Mouse (Mus musculus) intestine, embryonic 14.5 days (tissue): ENCODE measurements around the gene Lig4. TPM values are rescaled to one million over a fixed set of nuclear protein-coding genes. Genes with fewer than 3 reads are reported as not detected.

Source experiments
- ATAC-seq: fragments of 200-750 bp; cut with Nextera tagmentation; replicated peaks from 2 replicates; pipeline ENCODE4 v1.8.0; 2017; ENCODE audit warnings: low read depth, moderate number of reproducible peaks, moderate TSS enrichment, moderate library complexity; ENCODE audit not compliant: low FRiP score, low TSS enrichment
- DNase-seq: peaks from one replicate; pipeline ENCODE4 v3.0.0-alpha.2; 2018; ENCODE audit warnings: low spot score
- H3K27ac ChIP-seq: fragments of 300-500 bp; sonication (generic); 2 replicates; pipeline ENCODE4 v1.5.1; 2014; ENCODE audit warnings: low read depth, mild to moderate bottlenecking, control low read depth
- H3K27me3 ChIP-seq: fragments of 300-500 bp; sonication (generic); replicated peaks from 2 replicates; pipeline ENCODE4 v1.6.1; 2014; ENCODE audit warnings: low read length, control low read depth; ENCODE audit not compliant: control insufficient read depth, insufficient read depth
- H3K36me3 ChIP-seq: fragments of 300-500 bp; sonication (generic); 2 replicates; pipeline ENCODE4 v1.6.1; 2014; ENCODE audit warnings: low read length, control low read depth; ENCODE audit not compliant: control insufficient read depth, insufficient read depth
- H3K4me1 ChIP-seq: fragments of 300-500 bp; sonication (generic); replicated peaks from 2 replicates; pipeline ENCODE4 v1.6.1; 2014; ENCODE audit warnings: low read length, control low read depth, mixed read lengths; ENCODE audit not compliant: control insufficient read depth, insufficient read depth
- H3K4me2 ChIP-seq: fragments of 300-500 bp; sonication (generic); 2 replicates; pipeline ENCODE4 v1.6.1; 2014; ENCODE audit warnings: low read length
- H3K4me3 ChIP-seq: fragments of 300-500 bp; sonication (generic); 2 replicates; pipeline ENCODE4 v1.5.1; 2014; ENCODE audit warnings: low read depth, low read length, control low read depth, mixed read lengths
- H3K9ac ChIP-seq: fragments of 300-500 bp; sonication (generic); 2 replicates; pipeline ENCODE4 v1.6.1; 2014; ENCODE audit warnings: mild to moderate bottlenecking, low read length
- H3K9me3 ChIP-seq: fragments of 300-500 bp; sonication (generic); 2 replicates; pipeline ENCODE4 v1.6.1; 2016; ENCODE audit warnings: low read length, control low read depth; ENCODE audit not compliant: control insufficient read depth
- WGBS: fragments of 180-500 bp; shearing (Covaris S2); extraction: QIAGEN DNeasy Blood & Tissue Kit; methylation state at CpG from one replicate; pipeline ENCODE4 v1.1.7; 2014; 5-methylcytosine and 5-hydroxymethylcytosine counted together
- polyA plus RNA-seq: library from polyadenylated mRNA; unstranded; fragments of >200 nt; fragmentation: Nextera tagmentation; extraction: Ambion mirVana; gene quantifications from 2 replicates; pipeline ENCODE4 v1.2.1, GENCODE M21; 2014

Gene Lig4
- polyA plus RNA-seq, 1 experiment from 2014 or later: 4.4 TPM

DNA sequence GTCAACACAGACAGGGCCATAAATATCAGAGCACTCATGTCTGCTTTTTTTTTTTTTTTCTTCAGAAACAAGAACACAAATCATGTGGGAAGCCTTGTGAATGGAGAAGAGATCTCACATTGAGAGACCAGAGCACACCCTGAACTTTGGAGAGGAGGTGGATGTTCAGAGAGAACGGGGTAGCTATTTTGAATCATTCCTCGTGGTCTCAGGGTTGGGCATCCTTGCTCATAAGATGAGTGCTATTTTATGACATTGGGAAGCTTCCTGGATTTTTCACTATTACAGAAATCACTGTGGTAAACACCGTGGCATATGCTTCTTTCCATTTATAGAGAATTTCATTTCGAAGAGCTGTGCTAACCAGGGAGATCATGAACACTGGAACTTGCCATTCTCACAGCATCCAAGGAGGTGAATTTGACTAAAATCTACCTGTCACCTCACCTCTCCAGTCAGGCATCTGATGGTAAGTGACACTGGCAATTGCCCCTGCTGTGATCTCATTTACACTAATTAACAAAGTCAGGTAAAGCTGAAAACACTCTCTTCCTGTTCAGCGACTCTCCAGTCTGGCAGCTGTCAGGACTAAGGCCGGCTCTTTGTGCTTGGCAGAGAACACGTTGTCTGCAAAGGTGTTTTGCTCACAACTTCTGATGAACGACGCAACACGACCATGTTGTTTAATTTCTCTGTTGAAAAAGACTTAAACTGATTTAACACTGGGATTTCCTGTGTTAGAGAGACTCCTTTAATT is 28.2 kb downstream of the Lig4 start:
- DNase-seq (no peak), ATAC-seq (no peak)
- no peaks in the 10 kb centered on the region for H3K27me3 ChIP-seq
- H3K27ac ChIP-seq: no peak overlapping the region
- H3K4me1 ChIP-seq: no peaks in the 10 kb centered on the region
- no peaks in the 10 kb centered on the region for H3K9me3 ChIP-seq
- WGBS: 60% methylated on average over 10 of the region's 10 CpGs
- H3K4me3 ChIP-seq: no peak overlapping the region
- H3K4me2 ChIP-seq: no peak overlapping the region
- H3K36me3 ChIP-seq: no peaks in the 10 kb centered on the region
- no peak overlapping the region for H3K9ac ChIP-seq

GRCm38 (mm10) chr8:9935574-9935973 is 41.9 kb downstream of the Lig4 start:
- Histone ChIP-seq H3K27me3 (no peaks in the 10 kb centered on the region), H3K4me3 (no peak overlapping the region), H3K27ac (no peak overlapping the region), H3K36me3 (no peaks in the 10 kb centered on the region), H3K4me1 (no peaks in the 10 kb centered on the region), H3K9ac (no peak overlapping the region), H3K4me2 (no peak overlapping the region), H3K9me3 (no peaks in the 10 kb centered on the region)
- ATAC-seq: no peak
- DNase-seq: no peak
- WGBS: 70% methylated on average over 7 of the region's 7 CpGs

- no peak overlapping the region for H3K27ac ChIP-seq
- no peaks in the 10 kb centered on the region for H3K27me3 ChIP-seq
- 31% methylated on average over 10 of the region's 10 CpGs for WGBS
- DNase-seq (peak; percentile 74), ATAC-seq (peak; percentile 79)
- H3K9me3 ChIP-seq: no peaks in the 10 kb centered on the region
- no peak overlapping the region for H3K9ac ChIP-seq
- no peaks in the 10 kb centered on the region for H3K4me1 ChIP-seq
- no peak overlapping the region for H3K4me2 ChIP-seq
- no peak overlapping the region for H3K4me3 ChIP-seq
- no peaks in the 10 kb centered on the region for H3K36me3 ChIP-seq
These were observed 42.5 kb downstream of the Lig4 start for GRCm38 (mm10) chr8:9934891-9935565.

GRCm38 (mm10) chr8:9932711-9933110 is 44.8 kb downstream of the Lig4 start:
- ATAC-seq: no peak
- DNase-seq: no peak
- no peak overlapping the region for H3K9ac ChIP-seq
- no peak overlapping the region for H3K4me3 ChIP-seq
- H3K27me3 ChIP-seq: no peaks in the 10 kb centered on the region
- H3K4me1 ChIP-seq: no peaks in the 10 kb centered on the region
- H3K9me3 ChIP-seq: no peaks in the 10 kb centered on the region
- H3K4me2 ChIP-seq: no peak overlapping the region
- no peaks in the 10 kb centered on the region for H3K36me3 ChIP-seq
- H3K27ac ChIP-seq: no peak overlapping the region

GRCm38 (mm10) chr8:9929746-9930445 is 47.6 kb downstream of the Lig4 start:
- no peak for ATAC-seq
- H3K27ac ChIP-seq: no peak overlapping the region
- 76% methylated on average over 14 of the region's 14 CpGs for WGBS

More at GRCm38 (mm10) chr8:9929746-9930445, 47.6 kb downstream of the Lig4 start:
- Histone ChIP-seq H3K9me3 (no peaks in the 10 kb centered on the region), H3K4me2 (no peak overlapping the region), H3K36me3 (no peaks in the 10 kb centered on the region), H3K9ac (no peak overlapping the region), H3K4me1 (no peaks in the 10 kb centered on the region), H3K4me3 (no peak overlapping the region), H3K27me3 (no peaks in the 10 kb centered on the region)
- no peak for DNase-seq

Other genes with a start within 250 kb of the Lig4 start
- 1.7 and 2.1 TPM in 2 replicates for gene Fam155a, start 206.5 kb downstream of the Lig4 start, polyA plus RNA-seq
- gene Gm10217, start 113.4 kb downstream of the Lig4 start, polyA plus RNA-seq: not detected in 2 replicates
- gene Abhd13, start within 50 bp of the Lig4 start, polyA plus RNA-seq: 19.5 and 20.4 TPM in 2 replicates
- 0.55 and 0.80 TPM in 2 replicates for gene Tnfsf13b, start 28.8 kb upstream of the Lig4 start, polyA plus RNA-seq
- gene Myo16, start 176.2 kb upstream of the Lig4 start, polyA plus RNA-seq: 0.26 and 0.27 TPM in 2 replicates